Mouse (Mus musculus): ENCODE measurements at regions not wholly inside any gene's neighbourhood (a gene's known extent, or its start where the extent isn't known, plus 50 kb on each side); places are given as distances from the start of the nearest gene placed in this dataset. TPM values are rescaled to one million over a fixed set of nuclear protein-coding genes. Genes with fewer than 3 reads are reported as not detected.

DNA sequence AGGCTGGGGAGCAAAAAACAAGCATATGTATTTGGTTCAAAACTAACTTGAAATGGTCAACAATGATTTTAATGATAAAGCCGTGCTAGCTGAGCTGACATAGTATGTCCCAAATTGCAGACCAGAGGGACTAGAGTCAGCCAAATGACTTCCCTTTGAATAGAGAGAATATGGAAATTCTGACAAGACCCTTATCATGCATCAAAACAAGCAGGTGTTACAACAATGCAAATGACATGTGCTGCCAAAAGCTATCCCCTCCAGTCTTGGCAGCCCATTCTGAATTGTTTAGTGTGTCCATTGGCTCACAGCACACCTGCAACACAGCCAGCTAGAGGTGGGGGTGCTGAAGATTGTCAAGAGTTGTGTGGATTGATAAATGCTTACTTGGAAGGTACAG lies 87.5 kb upstream of the Lrrn1 start:
- no peak overlapping the region for H3K4me2 ChIP-seq (ENCODE audit: low read length)
- peak; percentile 53 for DNase-seq (ENCODE audit: low spot score)
- no peaks in the 10 kb centered on the region for H3K36me3 ChIP-seq (ENCODE audit: control insufficient read depth, insufficient read depth, low read length)
- H3K27me3 ChIP-seq (replicated peaks; ENCODE audit: control insufficient read depth, insufficient read depth, low read length) = no peaks in the 10 kb centered on the region
- ATAC-seq = peak; percentile 76
- H3K9ac ChIP-seq (ENCODE audit: low read length) = no peak overlapping the region
- no peaks in the 10 kb centered on the region for H3K9me3 ChIP-seq (replicated peaks; ENCODE audit: control insufficient read depth, low read length)
- no peak overlapping the region for H3K27ac ChIP-seq (ENCODE audit: low read depth, low read length)
- H3K4me1 ChIP-seq (ENCODE audit: control insufficient read depth, insufficient read depth, low read length) = no peaks in the 10 kb centered on the region
- 45% methylated on average over 1 of the region's 1 CpGs for WGBS
- H3K4me3 ChIP-seq (ENCODE audit: low read depth, low read length) = no peak overlapping the region

GRCm38 (mm10) chr6:107444336-107444735 lies 85.2 kb upstream of the Lrrn1 start:
- H3K9ac ChIP-seq (ENCODE audit: low read length) = no peak overlapping the region
- H3K27ac ChIP-seq (ENCODE audit: low read depth, low read length) = no peak overlapping the region
- H3K27me3 ChIP-seq (replicated peaks; ENCODE audit: control insufficient read depth, insufficient read depth, low read length) = no peaks in the 10 kb centered on the region
- no peak overlapping the region for H3K4me3 ChIP-seq (ENCODE audit: low read depth, low read length)
- DNase-seq (ENCODE audit: low spot score) (no peak), ATAC-seq (no peak)
- no peaks in the 10 kb centered on the region for H3K9me3 ChIP-seq (replicated peaks; ENCODE audit: control insufficient read depth, low read length)
- WGBS = 92% methylated on average over 3 of the region's 3 CpGs
- no peak overlapping the region for H3K4me2 ChIP-seq (ENCODE audit: low read length)
- H3K36me3 ChIP-seq (ENCODE audit: control insufficient read depth, insufficient read depth, low read length) = no peaks in the 10 kb centered on the region
- no peaks in the 10 kb centered on the region for H3K4me1 ChIP-seq (ENCODE audit: control insufficient read depth, insufficient read depth, low read length)

- Histone ChIP-seq H3K36me3 (ENCODE audit: control insufficient read depth, insufficient read depth, low read length) (no peaks in the 10 kb centered on the region), H3K4me1 (ENCODE audit: control insufficient read depth, insufficient read depth, low read length) (0 out of 2 replicates have a peak, but pooled peaks cover 2% of the 10 kb centered on the region), H3K4me3 (ENCODE audit: low read depth, low read length) (no peak overlapping the region), H3K9me3 (replicated peaks; ENCODE audit: control insufficient read depth, low read length) (no peaks in the 10 kb centered on the region), H3K27me3 (replicated peaks; ENCODE audit: control insufficient read depth, insufficient read depth, low read length) (no peaks in the 10 kb centered on the region), H3K27ac (ENCODE audit: low read depth, low read length) (no peak overlapping the region), H3K4me2 (ENCODE audit: low read length) (no peak overlapping the region), H3K9ac (ENCODE audit: low read length) (no peak overlapping the region)
- WGBS = 95% methylated on average over 1 of the region's 1 CpGs
- ATAC-seq (no peak), DNase-seq (ENCODE audit: low spot score) (no peak)
Measured at GRCm38 (mm10) chr6:107459220-107459619, 70.3 kb upstream of the Lrrn1 start.

- H3K9ac ChIP-seq (ENCODE audit: low read length) = no peak overlapping the region
Measured at GRCm38 (mm10) chr6:107462440-107462839, 67.1 kb upstream of the Lrrn1 start.

DNA sequence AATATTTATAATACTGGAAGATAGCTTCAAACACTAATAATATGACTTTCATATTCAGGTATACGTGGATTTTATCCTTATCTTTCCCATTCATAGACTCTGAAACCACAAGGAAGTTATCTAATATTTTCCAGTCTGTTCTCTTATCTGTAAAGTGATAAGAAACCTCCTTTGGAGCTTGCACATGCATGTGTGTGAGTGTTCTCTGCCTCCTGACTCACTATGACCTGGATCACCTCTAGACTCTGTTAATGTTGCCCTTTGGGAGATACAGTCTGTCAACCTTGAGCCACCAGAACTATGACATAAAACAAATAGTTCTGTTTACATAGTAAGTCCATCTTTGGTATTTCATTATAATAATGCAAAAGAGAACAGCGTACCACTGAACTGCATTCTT lies 56.2 kb upstream of the Lrrn1 start:
- Histone ChIP-seq H3K4me3 (ENCODE audit: low read depth, low read length) (no peak overlapping the region), H3K27me3 (replicated peaks; ENCODE audit: control insufficient read depth, insufficient read depth, low read length) (no peaks in the 10 kb centered on the region), H3K27ac (ENCODE audit: low read depth, low read length) (no peak overlapping the region), H3K9me3 (replicated peaks; ENCODE audit: control insufficient read depth, low read length) (no peaks in the 10 kb centered on the region), H3K4me2 (ENCODE audit: low read length) (no peak overlapping the region), H3K9ac (ENCODE audit: low read length) (no peak overlapping the region), H3K4me1 (ENCODE audit: control insufficient read depth, insufficient read depth, low read length) (peaks cover 3% of the 10 kb centered on the region; the same call in 1 of the 2 replicates), H3K36me3 (ENCODE audit: control insufficient read depth, insufficient read depth, low read length) (no peaks in the 10 kb centered on the region)
- WGBS = 85% methylated on average over 2 of the region's 2 CpGs
- no peak for ATAC-seq
- DNase-seq (ENCODE audit: low spot score) = no peak

More at GRCm38 (mm10) chr6:107462440-107462839, 67.1 kb upstream of the Lrrn1 start:
- Histone ChIP-seq H3K9me3 (replicated peaks; ENCODE audit: control insufficient read depth, low read length) (no peaks in the 10 kb centered on the region), H3K4me2 (ENCODE audit: low read length) (no peak overlapping the region), H3K36me3 (ENCODE audit: control insufficient read depth, insufficient read depth, low read length) (no peaks in the 10 kb centered on the region), H3K27me3 (replicated peaks; ENCODE audit: control insufficient read depth, insufficient read depth, low read length) (no peaks in the 10 kb centered on the region), H3K4me3 (ENCODE audit: low read depth, low read length) (no peak overlapping the region), H3K27ac (ENCODE audit: low read depth, low read length) (0 out of 2 replicates have a peak overlapping the region, but pooled peaks have one; percentile 1), H3K4me1 (ENCODE audit: control insufficient read depth, insufficient read depth, low read length) (0 out of 2 replicates have a peak, but pooled peaks cover 2% of the 10 kb centered on the region)
- WGBS = 0% methylated on average over 2 of the region's 2 CpGs
- ATAC-seq (peak; percentile 97), DNase-seq (ENCODE audit: low spot score) (peak; percentile 88)

- H3K27ac ChIP-seq (ENCODE audit: low read depth, low read length) = no peak overlapping the region
- H3K36me3 ChIP-seq (ENCODE audit: control insufficient read depth, insufficient read depth, low read length) = no peaks in the 10 kb centered on the region
- no peak overlapping the region for H3K4me3 ChIP-seq (ENCODE audit: low read depth, low read length)
- no peaks in the 10 kb centered on the region for H3K9me3 ChIP-seq (replicated peaks; ENCODE audit: control insufficient read depth, low read length)
- no peaks in the 10 kb centered on the region for H3K4me1 ChIP-seq (ENCODE audit: control insufficient read depth, insufficient read depth, low read length)
- no peak overlapping the region for H3K9ac ChIP-seq (ENCODE audit: low read length)
- no peak for DNase-seq (ENCODE audit: low spot score)
- peak; percentile 42; the same call in 1 of the 2 replicates for ATAC-seq
- 60% methylated on average over 4 of the region's 4 CpGs for WGBS
- no peaks in the 10 kb centered on the region for H3K27me3 ChIP-seq (replicated peaks; ENCODE audit: control insufficient read depth, insufficient read depth, low read length)
- no peak overlapping the region for H3K4me2 ChIP-seq (ENCODE audit: low read length)
Measured at GRCm38 (mm10) chr6:107474125-107474524, 55.4 kb upstream of the Lrrn1 start.

Small RNA genes lying in the stretch of these regions (microRNA-seq; reads per million reads assigned to microRNA genes)
- not detected for gene Gm27690

All from forebrain, embryonic 14.5 days (tissue).